Mouse (Mus musculus) urinary bladder, postnatal 25 days (tissue): Measurements from ENCODE around the gene 9930111J21Rik1.
"Not testable (repeated sequence)": the region's sequence is repeated elsewhere in the genome, so short reads cannot be mapped to it uniquely, and the experiment has no call there.

Experiments used
- DNase-seq: peaks from one replicate; pipeline ENCODE4 v3.0.0; 2022; ENCODE audit warnings: low spot score

Gene 9930111J21Rik1

GRCm38 (mm10) chr11:48913611-48914010 is 65.6 kb downstream of the 9930111J21Rik1 start:
- DNase-seq = no peak

DNA sequence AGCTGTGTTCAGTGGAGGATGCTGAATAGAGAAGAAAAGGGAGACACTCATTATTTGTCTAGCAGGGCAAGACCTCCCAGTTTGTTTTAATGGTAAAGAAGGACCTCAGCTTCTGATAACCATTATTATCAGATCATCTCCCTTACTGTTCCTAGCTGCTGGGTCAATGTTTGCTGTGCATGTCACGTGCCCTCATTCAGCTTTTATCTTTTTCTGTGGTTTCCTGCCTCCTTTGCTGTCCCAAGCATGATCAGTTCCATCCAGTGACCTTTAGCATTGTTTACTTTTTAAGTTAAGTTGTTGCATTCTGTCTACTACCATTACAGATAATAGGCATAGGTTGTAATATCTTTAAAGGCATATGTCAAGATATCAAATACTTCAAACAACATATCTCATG is 70.7 kb downstream of the 9930111J21Rik1 start:
- DNase-seq = no peak

DNA sequence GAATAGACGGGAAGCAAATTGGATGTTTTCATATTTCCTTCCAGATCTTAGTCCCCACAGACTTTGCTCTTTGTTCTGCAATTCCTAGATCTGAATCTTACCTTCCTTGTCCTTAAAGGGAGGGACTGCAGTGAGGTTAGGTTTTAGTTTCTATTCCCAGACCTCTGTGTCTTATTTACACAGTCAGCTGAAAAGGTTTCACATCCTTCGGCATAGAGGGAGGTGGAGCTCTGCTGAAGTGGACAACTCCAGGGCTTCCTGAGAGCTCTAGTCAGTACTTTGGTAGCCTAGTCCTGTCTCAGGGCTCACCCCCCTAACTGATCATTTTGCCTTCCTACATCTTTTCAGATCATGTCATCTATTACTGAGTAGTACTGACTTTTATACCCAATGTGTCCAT is 77.2 kb downstream of the 9930111J21Rik1 start, which contains the start of gene Gm5431:
Gene Gm5431 (minus strand): TSS at position 194 of the 400 bp plus-strand sequence.
- DNase-seq = no peak

DNA sequence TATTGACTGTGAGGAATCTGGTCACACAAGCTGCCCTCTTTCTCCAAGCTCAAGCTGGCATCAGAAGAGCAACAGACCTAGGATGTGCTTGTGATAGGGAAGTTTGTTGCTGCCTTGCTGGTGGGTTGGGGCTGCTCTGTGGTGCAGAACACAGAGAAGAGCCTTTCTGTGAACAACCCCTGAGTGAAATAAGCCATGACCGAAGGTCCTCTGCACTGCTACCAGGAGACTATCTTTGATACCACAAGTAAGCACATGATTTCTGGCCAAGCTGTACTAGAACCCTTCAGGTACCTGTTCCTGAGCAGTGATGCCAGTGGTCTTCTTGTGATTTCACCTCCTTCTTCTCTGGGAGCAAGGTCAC is 77.6 kb downstream of the 9930111J21Rik1 start:
- not testable (repeated sequence) for DNase-seq

- DNase-seq = not testable (repeated sequence)
Observed at GRCm38 (mm10) chr11:48900654-48901566, 78.3 kb downstream of the 9930111J21Rik1 start.

DNA sequence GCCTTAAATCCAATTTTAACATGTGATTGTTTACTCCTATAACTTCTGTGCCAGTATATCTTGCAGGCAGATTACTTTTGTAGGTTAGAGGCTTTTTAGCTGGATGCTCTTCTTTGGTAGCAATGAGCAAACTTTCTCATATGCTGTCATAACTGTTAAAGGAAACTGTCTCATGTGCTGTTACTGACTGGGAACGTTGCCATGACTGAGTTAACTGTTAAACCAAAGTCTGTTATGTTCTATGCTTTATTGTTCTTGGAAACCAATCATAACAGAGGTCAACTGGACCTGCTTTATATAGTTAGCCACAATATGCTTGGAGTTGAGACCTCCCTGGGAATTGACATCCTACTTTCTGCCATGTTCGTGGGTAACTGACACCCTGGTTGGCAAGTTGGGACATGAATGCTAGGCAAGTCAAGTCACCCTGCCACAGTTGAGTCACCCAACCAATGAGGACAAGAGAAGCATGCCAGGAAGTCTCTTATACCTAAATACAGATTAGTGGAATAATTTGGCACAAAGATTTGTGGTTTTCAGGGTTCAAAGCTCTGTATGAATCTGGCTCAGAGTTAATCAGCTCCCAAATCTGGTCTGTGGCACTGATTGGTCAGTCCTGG is 80.3 kb downstream of the 9930111J21Rik1 start:
- no peak for DNase-seq
